Mouse (Mus musculus) G1E (cell line): ENCODE measurements around the gene Fbrsl1.

ENCODE experiments used
- CTCF ChIP-seq: IDR thresholded peaks from 2 replicates; pipeline ENCODE4 v1.5.1; 2012; ENCODE audit warnings: low read depth, low read length, inconsistent platforms, mixed read lengths
- GATA1 ChIP-seq: IDR thresholded peaks from 2 replicates; pipeline ENCODE4 v1.6.1; 2012; ENCODE audit warnings: borderline replicate concordance, low read length, inconsistent platforms, mixed read lengths
- GATA2 ChIP-seq: IDR thresholded peaks from 2 replicates; pipeline ENCODE4 v1.6.1; 2012; ENCODE audit warnings: low read depth, low read length, inconsistent platforms, borderline replicate concordance

- TF ChIP-seq CTCF, result no peak
- TF ChIP-seq GATA1, result no peak
- no peak for TF ChIP-seq GATA2
Observed at GRCm38 (mm10) chr5:110428290-110428689, 20.0 kb downstream of the Fbrsl1 start.
